Mouse (Mus musculus) liver, adult 2 months (tissue): ENCODE data around the gene Fbxl8.

Experiments used
- CTCF ChIP-seq: fragments of 200-500 bp; IDR thresholded peaks from 2 replicates; pipeline ENCODE4 v1.5.1; 2011; ENCODE audit warnings: low read depth, low read length, control low read depth
- POLR2A ChIP-seq: fragments of 200-500 bp; IDR thresholded peaks from 2 replicates; pipeline ENCODE4 v1.6.1; 2011; ENCODE audit warnings: low read length, control low read depth; ENCODE audit not compliant: insufficient read depth; ENCODE audit errors: extremely low read depth

GRCm38 (mm10) chr8:105224413-105225271 is 39.8 kb upstream of the Fbxl8 start, which contains the start of gene D230025D16Rik:
- TF ChIP-seq POLR2A = peak; percentile 98
- TF ChIP-seq CTCF = no peak
